Mouse (Mus musculus) hindbrain, postnatal 0 days (tissue): ENCODE measurements around the gene Tmem161a. TPM values are rescaled to one million over a fixed set of nuclear protein-coding genes. Genes with fewer than 3 reads are reported as not detected.

Experiments
- ATAC-seq: fragments of 200-750 bp; cut with Nextera tagmentation; 2 replicates; pipeline ENCODE4 v1.8.0; 2017; ENCODE audit warnings: mild to moderate bottlenecking, moderate TSS enrichment, moderate library complexity
- DNase-seq: peaks from one replicate; pipeline ENCODE4 v3.0.0-alpha.2; 2015; ENCODE audit warnings: low spot score
- H3K27ac ChIP-seq: fragments of 300-500 bp; sonication (generic); 2 replicates; pipeline ENCODE4 v1.5.1; 2014; ENCODE audit warnings: mild to moderate bottlenecking
- H3K27me3 ChIP-seq: fragments of 300-500 bp; sonication (generic); 2 replicates; pipeline ENCODE4 v1.6.1; 2014; ENCODE audit warnings: low read length, mixed read lengths; ENCODE audit not compliant: insufficient read depth
- H3K36me3 ChIP-seq: fragments of 300-500 bp; sonication (generic); 2 replicates; pipeline ENCODE4 v1.6.1; 2014; ENCODE audit warnings: low read length, mixed read lengths; ENCODE audit not compliant: insufficient read depth
- H3K4me1 ChIP-seq: fragments of 300-500 bp; sonication (generic); 2 replicates; pipeline ENCODE4 v1.6.1; 2014; ENCODE audit warnings: antibody characterized with exemption, low read length, mixed read lengths; ENCODE audit not compliant: insufficient read depth
- H3K4me2 ChIP-seq: fragments of 300-500 bp; sonication (generic); 2 replicates; pipeline ENCODE4 v1.6.1; 2014; ENCODE audit warnings: low read depth, mild to moderate bottlenecking, low read length, moderate library complexity, mixed read lengths
- H3K4me3 ChIP-seq: fragments of 300-500 bp; sonication (generic); 2 replicates; pipeline ENCODE4 v1.5.1; 2014; ENCODE audit warnings: low read length
- H3K9ac ChIP-seq: fragments of 300-500 bp; sonication (generic); replicated peaks from 2 replicates; pipeline ENCODE4 v1.6.1; 2014; ENCODE audit warnings: mild to moderate bottlenecking, low read length, moderate library complexity, mixed read lengths
- H3K9me3 ChIP-seq: fragments of 300-500 bp; sonication (generic); 2 replicates; pipeline ENCODE4 v1.6.1; 2016; ENCODE audit warnings: low read length, mixed read lengths
- CTCF ChIP-seq: IDR thresholded peaks from 2 replicates; pipeline ENCODE4 v1.5.1; 2016; ENCODE audit warnings: antibody characterized with exemption, control low read depth, low read depth
- WGBS: fragments of 180-500 bp; shearing (Covaris S2); extraction: QIAGEN DNeasy Blood & Tissue Kit; methylation state at CpG from one replicate; pipeline ENCODE4 v1.1.7; 2014; 5-methylcytosine and 5-hydroxymethylcytosine counted together
- polyA plus RNA-seq: library from polyadenylated mRNA; unstranded; fragments of >200 nt; fragmentation: Nextera tagmentation; extraction: Ambion mirVana; gene quantifications from 2 replicates; pipeline ENCODE4 v1.2.1, GENCODE M21; 2015
- total RNA-seq: library from RNA; depleted of rRNA; stranded (reverse); fragments of >200 nt; gene quantifications from 2 replicates; pipeline ENCODE4 v1.2.3, GENCODE M21; 2014

Tmem161a gene
- total and polyA plus RNA-seq, 2 experiments from 2014 or later, result 45.2 to 53.7 TPM

GRCm38 (mm10) chr8:70131166-70131883 is 40.8 kb upstream of the Tmem161a start, which contains the start of gene Nr2c2ap:
TSS of gene Nr2c2ap (plus strand) at chr8:70131333.
- H3K9ac ChIP-seq, result peak within 1 kb of the TSS; percentile 69

GRCm38 (mm10) chr8:70134086-70134485 is 38.1 kb upstream of the Tmem161a start:
- 94% methylated on average over 5 of the region's 5 CpGs for whole genome bisulfite sequencing
- Histone ChIP-seq H3K4me3 (no peak overlapping the region), H3K36me3 (peaks cover 38% of the 10 kb centered on the region), H3K4me2 (no peak overlapping the region), H3K9ac (no peak overlapping the region), H3K9me3 (no peaks in the 10 kb centered on the region), H3K27ac (no peak overlapping the region), H3K27me3 (no peaks in the 10 kb centered on the region), H3K4me1 (peaks cover 17% of the 10 kb centered on the region)
- ATAC-seq, result no peak
- DNase-seq, result no peak
- TF ChIP-seq CTCF, result no peak

More at GRCm38 (mm10) chr8:70131166-70131883, 40.8 kb upstream of the Tmem161a start, which contains the start of gene Nr2c2ap:
- ATAC-seq, result peak; percentile 76
- peak within 1 kb of the TSS; percentile 61 for H3K4me3 ChIP-seq
- DNase-seq, result peak; percentile 95
- peaks cover 14% of the 10 kb centered on the region for H3K4me1 ChIP-seq
- H3K36me3 ChIP-seq, result peaks cover 35% of the 10 kb centered on the region
- no peaks in the 10 kb centered on the region for H3K9me3 ChIP-seq
- peak within 1 kb of the TSS; percentile 71; the same call in 1 of the 2 replicates for H3K27ac ChIP-seq
- WGBS, result 1% methylated on average over 37 of the region's 37 CpGs
- H3K27me3 ChIP-seq, result no peaks in the 10 kb centered on the region
- peak within 1 kb of the TSS; percentile 93 for H3K4me2 ChIP-seq
- TF ChIP-seq CTCF, result no peak

DNA sequence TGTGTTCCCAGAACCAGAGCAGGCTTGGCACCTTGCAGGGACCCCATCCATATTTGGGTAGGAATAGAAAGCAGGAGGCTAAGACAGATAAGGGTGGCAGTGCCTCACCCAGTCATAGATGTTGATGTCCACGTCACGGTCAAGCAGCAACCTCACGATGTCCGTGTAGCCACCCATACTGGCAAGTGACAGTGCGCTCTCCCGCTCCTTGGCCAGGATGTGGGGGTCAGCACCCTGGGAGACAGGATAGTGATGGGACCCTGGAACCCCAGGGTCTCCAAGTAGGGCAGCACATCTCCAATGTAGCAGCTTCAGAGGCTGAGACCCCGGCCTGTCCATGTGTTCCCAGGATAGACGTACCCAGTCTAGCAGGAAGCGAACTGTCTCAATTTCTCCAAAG is 37.2 kb upstream of the Tmem161a start:
- no peak overlapping the region for H3K27ac ChIP-seq
- no peaks in the 10 kb centered on the region for H3K9me3 ChIP-seq
- DNase-seq, result no peak
- no peak overlapping the region for H3K9ac ChIP-seq
- no peaks in the 10 kb centered on the region for H3K27me3 ChIP-seq
- H3K36me3 ChIP-seq, result peaks cover 38% of the 10 kb centered on the region
- 92% methylated on average over 9 of the region's 9 CpGs for WGBS
- no peak for TF ChIP-seq CTCF
- no peak overlapping the region for H3K4me2 ChIP-seq
- H3K4me3 ChIP-seq, result no peak overlapping the region
- no peak for ATAC-seq
- peaks cover 13% of the 10 kb centered on the region for H3K4me1 ChIP-seq

GRCm38 (mm10) chr8:70136591-70136990 is 35.6 kb upstream of the Tmem161a start:
- H3K4me2 ChIP-seq, result no peak overlapping the region
- ATAC-seq, result no peak
- H3K4me1 ChIP-seq, result peaks cover 19% of the 10 kb centered on the region
- H3K27me3 ChIP-seq, result no peaks in the 10 kb centered on the region
- no peak overlapping the region for H3K27ac ChIP-seq
- peaks cover 38% of the 10 kb centered on the region for H3K36me3 ChIP-seq
- DNase-seq, result no peak
- no peak overlapping the region for H3K9ac ChIP-seq
- no peaks in the 10 kb centered on the region for H3K9me3 ChIP-seq
- TF ChIP-seq CTCF, result no peak
- no peak overlapping the region for H3K4me3 ChIP-seq
- WGBS, result 89% methylated on average over 4 of the region's 4 CpGs

GRCm38 (mm10) chr8:70137890-70138289 is 34.3 kb upstream of the Tmem161a start:
- H3K27ac ChIP-seq, result no peak overlapping the region
- 81% methylated on average over 4 of the region's 4 CpGs for WGBS
- H3K27me3 ChIP-seq, result no peaks in the 10 kb centered on the region
- no peaks in the 10 kb centered on the region for H3K9me3 ChIP-seq
- DNase-seq (no peak), ATAC-seq (no peak)
- peak overlapping the region; percentile 83 for H3K4me2 ChIP-seq
- peaks cover 34% of the 10 kb centered on the region for H3K36me3 ChIP-seq
- no peak overlapping the region for H3K4me3 ChIP-seq
- no peak overlapping the region for H3K9ac ChIP-seq
- TF ChIP-seq CTCF, result no peak
- peaks cover 16% of the 10 kb centered on the region for H3K4me1 ChIP-seq

DNA sequence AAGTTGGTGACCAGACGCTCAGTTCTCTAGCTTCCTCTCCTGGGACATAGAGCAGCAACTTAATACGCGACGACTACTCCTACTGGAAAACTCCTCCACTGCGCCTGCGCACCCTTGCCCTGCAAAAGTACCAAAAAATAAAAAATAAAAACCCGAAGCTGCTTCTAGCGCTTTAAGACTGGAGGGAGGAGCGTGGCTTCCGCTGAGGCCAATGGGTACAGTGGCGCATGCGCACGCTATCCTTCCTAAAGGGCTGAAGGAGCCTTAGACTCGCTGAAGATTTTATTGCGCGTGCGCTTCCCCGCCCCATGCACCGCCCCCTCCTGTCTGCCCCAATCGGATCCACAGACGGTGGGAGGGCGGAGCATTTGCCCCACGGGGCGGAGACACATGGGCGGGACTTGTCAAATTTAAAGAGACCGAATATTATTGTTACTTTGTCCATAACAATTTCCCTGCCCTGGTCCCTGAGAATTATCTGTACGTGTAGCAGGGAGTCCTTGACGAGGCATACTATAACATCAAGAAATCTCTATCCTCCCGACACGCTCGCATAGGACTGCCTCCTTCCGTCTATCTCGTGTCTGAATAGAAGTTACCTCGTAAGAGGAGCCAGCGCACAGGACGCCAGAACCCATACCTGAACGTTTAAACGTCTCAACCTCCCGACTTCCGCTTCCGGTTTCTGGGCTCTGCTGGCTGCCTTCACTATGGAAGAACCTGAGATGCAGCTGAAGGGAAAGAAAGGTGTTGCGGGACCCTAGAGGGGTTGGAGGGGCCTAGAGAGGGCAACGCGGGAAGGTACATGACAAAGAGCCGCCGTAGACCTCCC is 32.9 kb upstream of the Tmem161a start, which contains the start of the genes Rfxank, Borcs8 and Mef2b:
Gene Rfxank, minus strand, starts transcription at position 129 of the 832 bp plus-strand sequence.
Gene Borcs8, plus strand, starts transcription at position 474 of the 832 bp plus-strand sequence.
Gene Mef2b, plus strand, starts transcription at position 686 of the 832 bp plus-strand sequence.
- WGBS, result under 1% methylated on average over 46 of the region's 46 CpGs
- Histone ChIP-seq H3K9ac (peak within 1 kb of the TSS; percentile 55), H3K4me3 (peak within 1 kb of the TSS; percentile 54), H3K27ac (peak within 1 kb of the TSS; percentile 80), H3K9me3 (no peaks in the 10 kb centered on the region), H3K36me3 (peaks cover 20% of the 10 kb centered on the region), H3K4me2 (peak within 1 kb of the TSS; percentile 83), H3K4me1 (peaks cover 16% of the 10 kb centered on the region), H3K27me3 (no peaks in the 10 kb centered on the region)
- DNase-seq (peak; percentile 100), ATAC-seq (peak; percentile 99)
- no peak for TF ChIP-seq CTCF
